Mouse (Mus musculus): ENCODE measurements around the gene Gm10337. TPM values are rescaled to one million over a fixed set of nuclear protein-coding genes. Genes with fewer than 3 reads are reported as not detected.

Gm10337 gene
- total RNA-seq (2021) = 1 to 10 TPM in 1 of 2 experiments, not detected in 1; 7.6 TPM
- long read RNA-seq, experiment 1 = 0 reads
- long read RNA-seq, experiment 2 = 0 reads

GRCm38 (mm10) chr15:102503447-102503846, at the start of gene Gm10337:
Gene Gm10337, plus strand, starts transcription at chr15:102503722.
- no peak for DNase-seq (ENCODE audit: low spot score in 2 of 2)

GRCm38 (mm10) chr15:102455993-102456392, 47.5 kb upstream of the Gm10337 start:
- no peak for DNase-seq (ENCODE audit: low spot score in 2 of 2)

GRCm38 (mm10) chr15:102458050-102458736, 45.3 kb upstream of the Gm10337 start:
- DNase-seq (ENCODE audit: low spot score in 2 of 2) = no peak

- peak; percentile 56 to 89 for DNase-seq (ENCODE audit: low spot score in 2 of 2)
These were observed 44.6 kb upstream of the Gm10337 start, which contains the start of gene Prr13 for GRCm38 (mm10) chr15:102458904-102459317. Gene Prr13, plus strand, starts transcription at chr15:102459028.

GRCm38 (mm10) chr15:102459381-102459780, 44.1 kb upstream of the Gm10337 start:
- no peak for DNase-seq (ENCODE audit: low spot score in 2 of 2)

GRCm38 (mm10) chr15:102459847-102460246, 43.7 kb upstream of the Gm10337 start:
- no peak for DNase-seq (ENCODE audit: low spot score in 2 of 2)

- DNase-seq (ENCODE audit: low spot score in 2 of 2) = no peak
These were observed 43.1 kb upstream of the Gm10337 start for GRCm38 (mm10) chr15:102460409-102460808.

- no peak for DNase-seq (ENCODE audit: low spot score in 2 of 2)
These were observed 42.6 kb upstream of the Gm10337 start for GRCm38 (mm10) chr15:102460971-102461370.

- DNase-seq (ENCODE audit: low spot score in 2 of 2) = no peak
These were observed 42.0 kb upstream of the Gm10337 start for GRCm38 (mm10) chr15:102461430-102462075.

- no peak for DNase-seq (ENCODE audit: low spot score in 2 of 2)
These were observed 39.9 kb upstream of the Gm10337 start for GRCm38 (mm10) chr15:102463666-102464065.

GRCm38 (mm10) chr15:102468675-102469370, 34.7 kb upstream of the Gm10337 start:
- no peak for DNase-seq (ENCODE audit: low spot score in 2 of 2)

GRCm38 (mm10) chr15:102470183-102470604, 33.3 kb upstream of the Gm10337 start, which contains the start of gene Pcbp2:
Gene Pcbp2, plus strand, starts transcription at chr15:102470539.
- DNase-seq (ENCODE audit: low spot score in 2 of 2) = peak; percentile 94 to 95

- peak; percentile 72 to 86 for DNase-seq (ENCODE audit: low spot score in 2 of 2)
These were observed 32.8 kb upstream of the Gm10337 start for GRCm38 (mm10) chr15:102470605-102471294.

- DNase-seq (ENCODE audit: low spot score in 2 of 2) = no peak
These were observed 32.3 kb upstream of the Gm10337 start for GRCm38 (mm10) chr15:102471295-102471645.

- no peak for DNase-seq (ENCODE audit: low spot score in 2 of 2)
These were observed 31.8 kb upstream of the Gm10337 start for GRCm38 (mm10) chr15:102471727-102472126.

GRCm38 (mm10) chr15:102473246-102473645, 30.3 kb upstream of the Gm10337 start:
- no peak for DNase-seq (ENCODE audit: low spot score in 2 of 2)

- DNase-seq (ENCODE audit: low spot score in 2 of 2) = no peak
These were observed 29.0 kb upstream of the Gm10337 start for GRCm38 (mm10) chr15:102474520-102474919.

GRCm38 (mm10) chr15:102483136-102483535, 20.4 kb upstream of the Gm10337 start:
- DNase-seq (ENCODE audit: low spot score in 2 of 2) = no peak

- DNase-seq (ENCODE audit: low spot score in 2 of 2) = no peak
These were observed 17.7 kb upstream of the Gm10337 start for GRCm38 (mm10) chr15:102485853-102486252.

GRCm38 (mm10) chr15:102487664-102488063, 15.9 kb upstream of the Gm10337 start:
- no peak for DNase-seq (ENCODE audit: low spot score in 2 of 2)

- DNase-seq (ENCODE audit: low spot score in 2 of 2) = no peak
These were observed 5.2 kb upstream of the Gm10337 start for GRCm38 (mm10) chr15:102498322-102498721.
